Mouse (Mus musculus): ENCODE results near the gene Tmbim7. TPM values are rescaled to one million over a fixed set of nuclear protein-coding genes. Genes with fewer than 3 reads are reported as not detected.

Tmbim7 gene
- polyA plus RNA-seq, 1 experiment from 2014 or later = not detected

Small RNA genes lying within 50 kb of the gene (microRNA-seq; reads per million reads assigned to microRNA genes)
- gene Gm22926 = not detected
- gene Gm26238 = not detected

Other genes with a start within 250 kb of the Tmbim7 start
- gene Fam133b, start 107.3 kb upstream of the Tmbim7 start, polyA plus RNA-seq (2015; fragmentation: Nextera tagmentation; extraction: Ambion mirVana) = 24.3 and 25.3 TPM in 2 replicates
- 2.0 and 2.4 TPM in 2 replicates for gene 1700109H08Rik, start 79.6 kb upstream of the Tmbim7 start, polyA plus RNA-seq (2015; fragmentation: Nextera tagmentation; extraction: Ambion mirVana)
- gene Pex1, start 55.1 kb upstream of the Tmbim7 start, polyA plus RNA-seq (2015; fragmentation: Nextera tagmentation; extraction: Ambion mirVana) = 22.2 and 26.8 TPM in 2 replicates
- gene Rbm48, start 54.6 kb upstream of the Tmbim7 start, polyA plus RNA-seq (2015; fragmentation: Nextera tagmentation; extraction: Ambion mirVana) = 16.1 and 16.5 TPM in 2 replicates
- 68.8 TPM in 2 replicates for gene Gatad1, start 6.0 kb downstream of the Tmbim7 start, polyA plus RNA-seq (2015; fragmentation: Nextera tagmentation; extraction: Ambion mirVana)
- 18.3 and 18.9 TPM in 2 replicates for gene Ankib1, start 151.7 kb downstream of the Tmbim7 start, polyA plus RNA-seq (2015; fragmentation: Nextera tagmentation; extraction: Ambion mirVana)
- 59.4 and 62.0 TPM in 2 replicates for gene Krit1, start 152.0 kb downstream of the Tmbim7 start, polyA plus RNA-seq (2015; fragmentation: Nextera tagmentation; extraction: Ambion mirVana)
- 0.10 TPM in 2 replicates for gene Lrrd1, start 194.0 kb downstream of the Tmbim7 start, polyA plus RNA-seq (2015; fragmentation: Nextera tagmentation; extraction: Ambion mirVana)
- 6.0 and 8.1 TPM in 2 replicates for gene Mterf1a, start 242.8 kb downstream of the Tmbim7 start, polyA plus RNA-seq (2015; fragmentation: Nextera tagmentation; extraction: Ambion mirVana)